Mouse (Mus musculus) stomach, embryonic 14.5 days (tissue): Measurements from ENCODE around the gene Tmco4. TPM values are rescaled to one million over a fixed set of nuclear protein-coding genes. Genes with fewer than 3 reads are reported as not detected.

Experiments
- ATAC-seq: fragments of 200-750 bp; cut with Nextera tagmentation; 2 replicates; pipeline ENCODE4 v1.8.0; 2017; ENCODE audit warnings: low read depth, moderate TSS enrichment; ENCODE audit not compliant: insufficient number of reproducible peaks, insufficient read depth, low FRiP score
- H3K27ac ChIP-seq: fragments of 300-500 bp; sonication (generic); 2 replicates; pipeline ENCODE4 v1.5.1; 2014; ENCODE audit warnings: mild to moderate bottlenecking, low read length, moderate library complexity, mixed read lengths
- H3K27me3 ChIP-seq: fragments of 300-500 bp; sonication (generic); 2 replicates; pipeline ENCODE4 v1.6.1; 2014; ENCODE audit warnings: low read length, control low read depth, mixed read lengths; ENCODE audit not compliant: control insufficient read depth, insufficient read depth
- H3K36me3 ChIP-seq: fragments of 300-500 bp; sonication (generic); 2 replicates; pipeline ENCODE4 v1.6.1; 2014; ENCODE audit warnings: mild to moderate bottlenecking, control low read depth, low read length, moderate library complexity, mixed read lengths; ENCODE audit not compliant: control insufficient read depth, insufficient read depth
- H3K4me1 ChIP-seq: fragments of 300-500 bp; sonication (generic); 2 replicates; pipeline ENCODE4 v1.6.1; 2014; ENCODE audit warnings: low read length, control low read depth, mixed read lengths; ENCODE audit not compliant: control insufficient read depth, insufficient read depth
- H3K4me2 ChIP-seq: fragments of 300-500 bp; sonication (generic); replicated peaks from 2 replicates; pipeline ENCODE4 v1.6.1; 2014; ENCODE audit warnings: low read depth, low read length, control low read depth
- H3K4me3 ChIP-seq: fragments of 300-500 bp; sonication (generic); 2 replicates; pipeline ENCODE4 v1.5.1; 2014; ENCODE audit warnings: low read depth, low read length, control low read depth
- H3K9ac ChIP-seq: fragments of 300-500 bp; sonication (generic); replicated peaks from 2 replicates; pipeline ENCODE4 v1.6.1; 2014; ENCODE audit warnings: low read depth, mild to moderate bottlenecking, control low read depth, low read length, moderate library complexity, mixed read lengths
- H3K9me3 ChIP-seq: fragments of 300-500 bp; sonication (generic); 2 replicates; pipeline ENCODE4 v1.6.1; 2016; ENCODE audit warnings: low read depth, low read length, control low read depth; ENCODE audit not compliant: control insufficient read depth
- WGBS: fragments of 180-500 bp; shearing (Covaris S2); extraction: QIAGEN DNeasy Blood & Tissue Kit; methylation state at CpG from one replicate; pipeline ENCODE4 v1.1.7; 2014; 5-methylcytosine and 5-hydroxymethylcytosine counted together
- polyA plus RNA-seq: library from polyadenylated mRNA; unstranded; fragments of >200 nt; fragmentation: Nextera tagmentation; extraction: Ambion mirVana; gene quantifications from 2 replicates; pipeline ENCODE4 v1.2.1, GENCODE M21; 2014

Tmco4 gene
- polyA plus RNA-seq, 1 experiment from 2014 or later: 6.6 TPM

DNA sequence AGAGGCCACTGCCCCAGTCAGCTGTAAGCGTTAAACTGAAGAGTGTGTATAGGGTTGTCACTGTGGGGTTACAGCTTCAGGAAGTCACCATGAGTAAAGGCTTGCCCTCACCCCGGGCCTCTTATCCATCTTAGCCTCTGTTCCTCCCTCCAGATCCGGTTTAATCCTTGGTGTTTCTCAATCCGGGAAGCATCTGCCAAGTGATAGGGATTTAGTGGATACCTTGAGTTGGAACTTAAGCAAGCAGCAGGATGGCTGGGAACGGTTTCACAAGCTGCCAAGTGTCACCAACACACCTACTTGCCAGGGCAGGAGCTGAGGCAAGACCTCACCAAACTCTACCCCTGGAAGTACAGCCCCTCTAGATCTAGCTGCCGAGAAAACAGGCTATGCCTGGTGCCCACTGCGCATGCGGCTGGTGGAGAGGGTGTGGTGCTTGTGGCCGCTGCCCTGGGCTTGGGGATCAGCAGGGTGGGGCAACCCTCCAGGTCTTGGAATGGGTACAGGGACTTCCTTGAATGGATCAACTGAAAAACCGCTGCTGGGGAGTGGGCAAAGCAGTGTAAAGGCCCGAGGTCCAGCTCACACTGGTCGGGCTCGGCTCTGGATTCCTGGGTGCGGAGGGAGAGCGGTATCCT lies 117.7 kb downstream of the Tmco4 start:
- Histone ChIP-seq H3K9ac (no peak overlapping the region), H3K4me2 (peak overlapping the region; percentile 96; the same call in 1 of the 2 replicates), H3K4me1 (peaks cover 14% of the 10 kb centered on the region; the same call in 1 of the 2 replicates), H3K36me3 (no peaks in the 10 kb centered on the region; the same call in 1 of the 2 replicates), H3K4me3 (peak overlapping the region; percentile 70; the same call in 1 of the 2 replicates), H3K27me3 (peaks cover 2% of the 10 kb centered on the region; the same call in 1 of the 2 replicates), H3K27ac (no peak overlapping the region), H3K9me3 (0 out of 2 replicates have a peak, but pooled peaks cover 2% of the 10 kb centered on the region)
- ATAC-seq: no peak
- WGBS: 53% methylated on average over 15 of the region's 15 CpGs

GRCm38 (mm10) chr4:139091066-139091465 lies 118.4 kb downstream of the Tmco4 start:
- H3K4me1 ChIP-seq: peaks cover 14% of the 10 kb centered on the region; the same call in 1 of the 2 replicates
- peak overlapping the region; percentile 70; the same call in 1 of the 2 replicates for H3K4me3 ChIP-seq
- 0 out of 2 replicates have a peak, but pooled peaks cover 2% of the 10 kb centered on the region for H3K9me3 ChIP-seq
- peak overlapping the region; percentile 96 for H3K4me2 ChIP-seq
- H3K36me3 ChIP-seq: no peaks in the 10 kb centered on the region; the same call in 1 of the 2 replicates
- no peak for ATAC-seq
- WGBS: 46% methylated on average over 7 of the region's 7 CpGs
- H3K27me3 ChIP-seq: peaks cover 2% of the 10 kb centered on the region; the same call in 1 of the 2 replicates
- H3K9ac ChIP-seq: no peak overlapping the region; the same call in 1 of the 2 replicates
- no peak overlapping the region for H3K27ac ChIP-seq

DNA sequence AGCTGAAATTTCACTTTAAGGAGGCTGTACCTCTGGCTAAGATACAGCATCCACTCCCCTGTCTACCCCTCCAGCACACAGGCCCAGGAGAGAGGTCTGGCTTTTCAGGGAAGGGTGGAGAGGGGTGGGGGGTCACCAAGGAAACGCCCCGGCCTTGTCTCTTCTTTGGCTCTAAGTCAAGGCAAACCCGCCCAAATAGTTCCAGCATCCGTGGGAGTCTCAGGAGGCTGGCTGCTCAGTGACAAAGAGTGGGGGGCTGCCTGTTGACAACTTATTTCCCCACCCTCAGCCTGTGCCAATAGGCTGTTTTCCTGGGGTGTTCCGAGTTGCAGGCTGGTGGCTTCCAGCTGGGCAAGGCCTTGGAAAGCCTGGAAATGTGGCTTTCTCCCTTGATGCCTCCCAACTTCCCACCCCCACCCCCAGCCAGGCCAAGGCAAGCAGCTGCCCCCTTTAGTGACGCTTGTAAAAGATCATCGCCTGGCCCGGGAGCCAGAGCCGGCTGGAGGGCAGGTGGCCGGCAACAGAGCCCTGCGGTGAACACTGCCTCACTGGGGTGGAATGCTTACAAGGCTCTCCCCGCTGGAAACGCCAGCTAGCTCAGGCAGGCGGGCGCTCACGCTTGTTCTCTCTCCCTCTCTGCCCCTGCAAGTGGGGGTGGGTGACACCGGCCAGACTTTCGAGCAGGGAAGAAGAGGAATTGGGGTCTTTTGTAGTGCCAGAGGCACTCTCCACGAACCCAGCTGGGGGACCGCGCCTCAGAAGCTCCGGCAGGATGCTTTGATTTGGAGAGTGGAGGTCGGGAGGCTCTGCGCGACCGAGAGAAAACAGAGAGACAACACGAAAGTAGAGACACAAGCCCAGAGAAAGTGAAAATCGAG lies 119.0 kb downstream of the Tmco4 start:
- Histone ChIP-seq H3K36me3 (no peaks in the 10 kb centered on the region; the same call in 1 of the 2 replicates), H3K27ac (no peak overlapping the region; the same call in 1 of the 2 replicates), H3K4me1 (peaks cover 17% of the 10 kb centered on the region; the same call in 1 of the 2 replicates), H3K9ac (peak overlapping the region; percentile 70), H3K27me3 (peaks cover 2% of the 10 kb centered on the region; the same call in 1 of the 2 replicates), H3K4me2 (peak overlapping the region; percentile 96), H3K9me3 (0 out of 2 replicates have a peak, but pooled peaks cover 2% of the 10 kb centered on the region), H3K4me3 (peak overlapping the region; percentile 70)
- WGBS: 7% methylated on average over 28 of the region's 28 CpGs
- no peak for ATAC-seq

GRCm38 (mm10) chr4:139092356-139093195 lies 119.9 kb downstream of the Tmco4 start, which contains the start of gene Nbl1:
Nbl1 (minus strand) TSS chr4:139092993.
- peak within 1 kb of the TSS; percentile 70 for H3K4me3 ChIP-seq
- peak within 1 kb of the TSS; percentile 96 for H3K4me2 ChIP-seq
- H3K9me3 ChIP-seq: 0 out of 2 replicates have a peak, but pooled peaks cover 2% of the 10 kb centered on the region
- H3K27ac ChIP-seq: peak within 1 kb of the TSS; percentile 69; the same call in 1 of the 2 replicates
- no peaks in the 10 kb centered on the region; the same call in 1 of the 2 replicates for H3K36me3 ChIP-seq
- H3K27me3 ChIP-seq: peaks cover 2% of the 10 kb centered on the region; the same call in 1 of the 2 replicates
- H3K4me1 ChIP-seq: peaks cover 17% of the 10 kb centered on the region; the same call in 1 of the 2 replicates
- H3K9ac ChIP-seq: peak within 1 kb of the TSS; percentile 70
- ATAC-seq: peak; percentile 38; the same call in 1 of the 2 replicates
- WGBS: under 1% methylated on average over 91 of the region's 105 CpGs

DNA sequence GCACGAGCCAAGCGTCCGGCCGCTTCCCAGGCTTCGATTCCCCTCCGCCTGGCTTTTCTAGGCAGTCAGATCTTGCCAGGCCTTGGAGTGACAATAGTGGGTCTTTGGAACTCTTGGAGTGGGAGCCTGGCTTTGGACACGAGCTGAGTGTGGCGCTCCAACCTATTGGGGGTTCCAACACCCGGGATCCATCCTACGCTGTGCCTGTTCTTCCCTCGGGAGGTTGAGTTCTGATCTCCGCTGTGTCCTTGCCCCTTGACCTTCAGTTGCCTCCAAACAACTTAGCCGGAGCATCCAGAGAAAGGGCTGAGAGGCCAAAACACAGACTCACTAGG lies 120.5 kb downstream of the Tmco4 start:
- H3K27ac ChIP-seq: 0 out of 2 replicates have a peak overlapping the region, but pooled peaks have one; percentile 7
- H3K4me2 ChIP-seq: peak overlapping the region; percentile 96
- H3K9me3 ChIP-seq: 0 out of 2 replicates have a peak, but pooled peaks cover 2% of the 10 kb centered on the region
- peaks cover 17% of the 10 kb centered on the region; the same call in 1 of the 2 replicates for H3K4me1 ChIP-seq
- H3K9ac ChIP-seq: no peak overlapping the region
- ATAC-seq: no peak
- 24% methylated on average over 13 of the region's 13 CpGs for WGBS
- peaks cover 2% of the 10 kb centered on the region; the same call in 1 of the 2 replicates for H3K27me3 ChIP-seq
- H3K36me3 ChIP-seq: no peaks in the 10 kb centered on the region; the same call in 1 of the 2 replicates
- H3K4me3 ChIP-seq: peak overlapping the region; percentile 70

GRCm38 (mm10) chr4:139095406-139095805 lies 122.7 kb downstream of the Tmco4 start:
- no peak for ATAC-seq
- H3K4me2 ChIP-seq: no peak overlapping the region
- H3K27me3 ChIP-seq: peaks cover 2% of the 10 kb centered on the region; the same call in 1 of the 2 replicates
- no peak overlapping the region for H3K9ac ChIP-seq
- H3K4me3 ChIP-seq: no peak overlapping the region
- no peaks in the 10 kb centered on the region for H3K36me3 ChIP-seq
- WGBS: 19% methylated on average over 1 of the region's 1 CpGs
- H3K9me3 ChIP-seq: 0 out of 2 replicates have a peak, but pooled peaks cover 2% of the 10 kb centered on the region
- peak overlapping the region; percentile 21; the same call in 1 of the 2 replicates for H3K27ac ChIP-seq
- H3K4me1 ChIP-seq: peaks cover 17% of the 10 kb centered on the region; the same call in 1 of the 2 replicates

- H3K27ac ChIP-seq: no peak overlapping the region
- no peaks in the 10 kb centered on the region; the same call in 1 of the 2 replicates for H3K36me3 ChIP-seq
- H3K4me2 ChIP-seq: no peak overlapping the region
- no peak overlapping the region for H3K9ac ChIP-seq
- 0 out of 2 replicates have a peak, but pooled peaks cover 2% of the 10 kb centered on the region for H3K9me3 ChIP-seq
- H3K4me1 ChIP-seq: peaks cover 9% of the 10 kb centered on the region; the same call in 1 of the 2 replicates
- ATAC-seq: peak; percentile 51; the same call in 1 of the 2 replicates
- peaks cover 2% of the 10 kb centered on the region; the same call in 1 of the 2 replicates for H3K27me3 ChIP-seq
- H3K4me3 ChIP-seq: no peak overlapping the region
- 34% methylated on average over 5 of the region's 5 CpGs for WGBS
Measured at GRCm38 (mm10) chr4:139096201-139096600, 123.5 kb downstream of the Tmco4 start.
